Mouse (Mus musculus) left cerebral cortex, postnatal 4 days (tissue): ENCODE data around the gene Mospd3. TPM values are rescaled to one million over a fixed set of nuclear protein-coding genes. Genes with fewer than 3 reads are reported as not detected.

Source experiments
- DNase-seq: peaks from one replicate; pipeline ENCODE4 v3.0.0-alpha.2; 2022
- intact Hi-C: fragments of 180-260 bp; cut with DNase I; formaldehyde crosslinking; loops from one replicate; pipeline ENCODE4 v1.15.1; 2025
- total RNA-seq, 2 experiments: library from RNA; stranded (reverse); gene quantifications; 2 replicates each; pipeline ENCODE4 v1.2.3; 2021

The Mospd3 gene
- total RNA-seq, 2 experiments from 2014 or later, result 55.0 to 57.1 TPM

GRCm38 (mm10) chr5:137583670-137584169 is 17.1 kb downstream of the Mospd3 start:
- peak; percentile 87 for DNase-seq
- intact Hi-C loops, result no loop called here

- intact Hi-C loops, result no loop called here
Measured at GRCm38 (mm10) chr5:137582702-137583101, 18.2 kb downstream of the Mospd3 start.

GRCm38 (mm10) chr5:137580246-137580645 is 20.6 kb downstream of the Mospd3 start:
- no peak for DNase-seq
- intact Hi-C loops, result no loop called here

More at GRCm38 (mm10) chr5:137582702-137583101, 18.2 kb downstream of the Mospd3 start:
- no peak for DNase-seq

- peak; percentile 55 for DNase-seq
- intact Hi-C loops, result no loop called here
Measured at GRCm38 (mm10) chr5:137574470-137574901, 26.4 kb downstream of the Mospd3 start.

GRCm38 (mm10) chr5:137570691-137571586 is 29.9 kb downstream of the Mospd3 start:
- DNase-seq, result no peak
- intact Hi-C loops, result no loop called here

- DNase-seq, result no peak
- intact Hi-C loops, result no loop called here
Measured at GRCm38 (mm10) chr5:137570181-137570580, 30.7 kb downstream of the Mospd3 start.

- intact Hi-C loops, result no loop called here
- no peak for DNase-seq
Measured at GRCm38 (mm10) chr5:137569665-137570064, 31.2 kb downstream of the Mospd3 start, which contains the start of gene Tfr2. Gene Tfr2 (plus strand): TSS chr5:137569840.

GRCm38 (mm10) chr5:137569031-137569430 is 31.8 kb downstream of the Mospd3 start:
- DNase-seq, result no peak
- intact Hi-C loops, result no loop called here

- intact Hi-C loops, result no loop called here
- no peak for DNase-seq
Measured at GRCm38 (mm10) chr5:137568223-137568798, 32.5 kb downstream of the Mospd3 start.

- no peak for DNase-seq
Measured at GRCm38 (mm10) chr5:137566416-137566815, 34.4 kb downstream of the Mospd3 start.

GRCm38 (mm10) chr5:137565744-137566143 is 35.1 kb downstream of the Mospd3 start:
- no peak for DNase-seq
- intact Hi-C loops, result no loop called here

More at GRCm38 (mm10) chr5:137566416-137566815, 34.4 kb downstream of the Mospd3 start:
- intact Hi-C loops, result no loop called here

- intact Hi-C loops, result no loop called here
- DNase-seq, result no peak
Measured at GRCm38 (mm10) chr5:137562965-137563364, 37.9 kb downstream of the Mospd3 start.

- DNase-seq, result no peak
- intact Hi-C loops, result no loop called here
Measured at GRCm38 (mm10) chr5:137561556-137561955, 39.3 kb downstream of the Mospd3 start.

- intact Hi-C loops, result no loop called here
Measured at GRCm38 (mm10) chr5:137553898-137554297, 47.0 kb downstream of the Mospd3 start.

GRCm38 (mm10) chr5:137553411-137553837 is 47.4 kb downstream of the Mospd3 start, which contains the start of gene Actl6b:
Gene Actl6b (plus strand): TSS chr5:137553517.
- DNase-seq, result peak; percentile 96
- intact Hi-C loops, result no loop called here

More at GRCm38 (mm10) chr5:137553898-137554297, 47.0 kb downstream of the Mospd3 start:
- DNase-seq, result no peak

- no peak for DNase-seq
- intact Hi-C loops, result no loop called here
Measured at GRCm38 (mm10) chr5:137553000-137553399, 47.9 kb downstream of the Mospd3 start.

GRCm38 (mm10) chr5:137551119-137551518 is 49.7 kb downstream of the Mospd3 start:
- intact Hi-C loops, result no loop called here
- no peak for DNase-seq

- intact Hi-C loops, result no loop called here
- DNase-seq, result no peak
Measured at GRCm38 (mm10) chr5:137549840-137550239, 51.0 kb downstream of the Mospd3 start.
